Mouse (Mus musculus) cortical plate, adult 2 months (tissue): ENCODE data around the gene Cdh23.

Experiments
- CTCF ChIP-seq: fragments of 200-500 bp; IDR thresholded peaks from 2 replicates; pipeline ENCODE4 v1.5.1; 2011; ENCODE audit warnings: mild to moderate bottlenecking, control low read depth, low read length; ENCODE audit not compliant: insufficient read depth; ENCODE audit errors: extremely low read depth
- POLR2A ChIP-seq: fragments of 200-500 bp; IDR thresholded peaks from 2 replicates; pipeline ENCODE4 v1.6.1; 2011; ENCODE audit warnings: mild to moderate bottlenecking, low read length, control low read depth; ENCODE audit not compliant: insufficient read depth; ENCODE audit errors: extremely low read depth

DNA sequence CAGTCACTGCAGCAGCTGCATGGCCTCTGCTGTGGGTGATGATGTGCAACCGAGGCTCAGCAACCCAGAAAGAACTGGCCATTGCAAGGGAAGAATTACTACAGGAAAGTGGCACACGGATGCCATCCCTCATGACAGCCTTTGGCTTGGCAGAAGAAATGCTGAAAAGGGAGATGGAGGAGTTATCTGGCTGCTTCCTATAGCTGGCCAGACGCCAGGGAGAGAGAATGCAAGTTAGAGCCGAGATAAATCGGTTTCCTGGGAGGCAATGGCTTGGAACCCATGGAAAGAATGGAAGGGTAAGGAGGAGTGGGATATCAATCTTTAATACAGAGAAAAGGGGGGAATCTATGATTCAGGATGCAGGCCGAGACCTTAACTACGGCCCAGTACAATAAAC is 301.4 kb downstream of the Cdh23 start:
- TF ChIP-seq POLR2A (no peak), CTCF (no peak)
